Mouse (Mus musculus) left cerebral cortex, adult 11 months (tissue): ENCODE results near the gene Sparc.
A peak's percentile ranks its signal among the peaks of the same experiment; 100 is the strongest.

Experiments used
- DNase-seq: peaks from one replicate; pipeline ENCODE4 v3.0.0; 2022; ENCODE audit warnings: low spot score

The Sparc gene

GRCm38 (mm10) chr11:55422978-55423377, at the start of gene Sparc:
Gene Sparc (minus strand): TSS chr11:55423183.
- no peak for DNase-seq

DNA sequence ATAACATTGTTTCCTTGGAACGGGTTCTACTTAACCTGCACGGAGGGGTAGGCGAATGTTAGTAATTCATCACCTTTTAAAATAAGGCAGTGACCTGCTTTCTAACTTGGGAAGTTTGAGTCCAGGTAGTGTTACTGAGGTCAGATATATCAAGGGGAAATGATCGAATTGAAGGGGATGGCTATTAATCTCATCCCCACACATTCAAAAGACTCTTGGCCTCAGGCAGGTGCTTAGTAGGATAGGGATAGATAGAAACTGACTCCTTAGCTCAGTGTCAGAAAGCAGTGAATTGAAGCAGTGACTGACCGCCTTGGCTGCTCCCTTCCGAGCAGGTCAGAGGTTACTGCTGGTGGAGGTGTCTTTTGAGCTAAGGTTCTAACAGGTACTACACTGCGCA, 48.5 kb upstream of the Sparc start:
- no peak for DNase-seq

GRCm38 (mm10) chr11:55470761-55471160, 47.8 kb upstream of the Sparc start:
- DNase-seq: no peak

DNA sequence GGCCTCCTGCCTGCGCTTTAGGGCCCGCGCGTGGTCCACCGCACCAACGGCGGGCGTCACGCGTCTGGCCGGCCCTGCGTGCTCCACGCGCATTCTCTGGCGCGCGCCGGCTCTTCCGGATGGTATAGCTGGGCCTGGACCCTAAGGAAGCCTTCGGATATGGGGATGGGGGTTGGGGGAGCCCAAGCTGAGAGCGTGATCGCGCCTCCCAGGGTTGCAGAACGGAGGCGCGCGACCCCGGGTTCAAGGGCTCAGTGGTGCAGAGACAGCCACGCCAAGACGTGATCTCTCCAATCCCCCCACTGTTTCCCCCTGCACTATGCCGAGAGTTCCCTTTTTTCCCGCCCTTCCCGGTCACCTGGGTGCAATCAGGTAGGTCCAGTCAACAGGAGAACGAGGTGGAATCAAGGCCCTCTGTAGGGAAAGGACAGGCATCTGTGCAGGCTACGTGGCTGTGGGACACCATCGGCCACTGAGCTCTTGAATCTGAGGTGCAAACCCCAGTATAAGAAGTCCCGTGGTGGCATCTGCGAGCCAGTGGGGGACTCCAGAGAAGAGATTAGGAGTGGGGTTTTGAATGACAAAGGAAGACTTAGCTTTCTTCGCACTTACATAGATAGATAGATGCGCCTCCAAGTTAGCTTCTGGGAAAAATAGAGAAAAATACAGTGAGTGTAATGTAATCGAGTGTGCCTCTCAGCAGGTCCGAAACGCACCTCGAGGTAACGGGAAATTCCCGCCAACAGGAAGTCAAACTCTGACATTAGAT, 47.1 kb upstream of the Sparc start:
- DNase-seq: peak; percentile 18

GRCm38 (mm10) chr11:55469048-55469843, 46.3 kb upstream of the Sparc start, which contains the start of gene G3bp1:
Gene G3bp1 (plus strand): TSS chr11:55469685.
- peak; percentile 100 for DNase-seq

DNA sequence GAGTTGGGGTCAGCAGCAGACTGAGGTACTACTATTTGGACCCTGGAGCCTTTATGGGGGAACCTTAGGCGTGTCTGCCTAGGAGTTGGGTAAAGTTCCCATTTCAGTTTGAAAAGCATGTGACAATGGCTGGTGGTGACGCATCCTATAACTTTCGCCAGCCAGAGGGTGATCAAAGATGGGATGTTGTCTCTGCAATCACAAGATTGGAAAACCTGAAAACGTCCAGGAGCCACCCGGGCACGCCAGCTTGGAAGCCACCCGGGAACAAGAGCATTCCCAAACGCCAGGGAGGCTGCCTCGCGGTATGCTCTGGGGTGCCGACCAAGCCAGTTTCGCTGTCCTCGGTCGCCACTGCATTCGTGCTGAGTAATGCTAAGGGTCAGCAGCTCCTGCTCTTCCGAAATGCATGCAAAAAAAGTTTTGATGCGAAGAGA, 45.6 kb upstream of the Sparc start:
- DNase-seq: peak; percentile 26

- no peak for DNase-seq
Measured at GRCm38 (mm10) chr11:55468012-55468411, 45.0 kb upstream of the Sparc start.

DNA sequence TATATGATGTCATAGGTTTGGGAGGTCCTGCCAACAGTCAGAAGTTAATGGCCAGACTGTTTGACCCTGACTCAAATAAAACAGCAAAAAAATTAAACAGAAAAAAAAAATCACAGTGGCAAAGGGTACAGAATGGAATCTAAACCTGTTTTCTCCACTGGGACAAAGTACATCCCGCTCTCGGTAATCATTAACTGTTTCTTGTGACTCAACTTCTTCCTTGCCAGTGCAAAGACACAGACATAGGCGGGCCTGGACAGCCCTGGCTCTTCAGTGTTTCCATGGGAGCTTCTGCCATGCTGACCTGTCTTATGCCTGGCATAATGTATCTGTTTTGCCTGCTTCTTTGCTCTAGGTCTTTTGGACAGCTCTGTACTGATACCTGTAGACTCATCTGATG, 42.2 kb upstream of the Sparc start:
- DNase-seq: no peak

GRCm38 (mm10) chr11:55464707-55465106, 41.7 kb upstream of the Sparc start:
- no peak for DNase-seq

DNA sequence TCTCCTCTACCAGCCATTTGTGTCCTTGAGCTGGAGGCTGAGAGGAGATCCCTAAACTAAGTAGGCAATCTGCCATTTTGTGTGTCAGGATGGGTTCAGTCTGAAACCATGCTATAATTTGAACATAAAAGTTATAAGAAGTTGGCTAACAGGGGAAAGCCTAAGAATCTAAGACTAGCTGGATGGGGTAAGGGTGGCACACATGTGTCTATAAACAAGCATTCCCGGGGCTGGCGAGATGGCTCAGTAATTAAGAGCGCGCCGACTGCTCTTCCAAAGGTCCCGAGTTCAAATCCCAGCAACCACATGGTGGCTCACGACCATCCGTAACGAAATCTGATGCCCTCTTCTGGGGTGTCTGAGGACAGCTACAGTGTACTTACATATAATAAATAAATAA, 39.2 kb upstream of the Sparc start:
- no peak for DNase-seq

DNA sequence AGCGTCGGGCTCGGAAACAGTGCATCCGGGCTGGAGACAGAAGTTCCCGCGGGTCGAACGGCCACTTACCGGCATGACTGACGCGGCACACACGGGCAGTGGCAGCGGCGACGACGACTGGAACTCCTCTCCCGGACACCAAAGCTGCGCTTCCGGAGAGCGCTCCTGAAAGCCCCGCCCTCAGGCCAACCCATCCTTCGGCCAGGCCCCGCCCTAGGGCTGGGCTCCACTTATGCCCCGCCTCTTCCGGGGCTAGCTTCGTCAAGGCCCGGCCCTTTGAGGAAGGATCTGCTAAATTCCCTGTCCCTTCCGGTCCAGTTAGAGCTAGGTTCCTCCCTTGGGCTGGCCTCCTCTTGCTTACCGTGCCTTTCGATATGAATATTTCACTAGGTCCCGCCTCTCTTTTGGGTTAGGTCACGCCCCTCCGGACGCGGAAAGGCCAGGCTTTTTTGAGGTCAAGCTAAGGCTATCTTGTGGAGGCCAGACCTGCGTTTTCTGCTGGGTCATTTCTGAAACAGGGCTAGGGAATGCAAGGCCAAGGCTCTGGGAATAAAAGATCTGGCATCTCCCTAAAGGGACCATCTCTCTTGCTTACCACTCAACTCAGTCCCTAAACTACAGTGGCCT, 38.1 kb upstream of the Sparc start, which contains the start of gene Atox1:
Gene Atox1 (minus strand): TSS at position 221 of the 627 bp plus-strand sequence.
- DNase-seq: peak; percentile 94

GRCm38 (mm10) chr11:55460559-55461018, 37.6 kb upstream of the Sparc start:
- peak; percentile 22 for DNase-seq

GRCm38 (mm10) chr11:55459850-55460558, 37.0 kb upstream of the Sparc start:
- no peak for DNase-seq

GRCm38 (mm10) chr11:55458501-55458900, 35.5 kb upstream of the Sparc start:
- DNase-seq: no peak

GRCm38 (mm10) chr11:55455166-55455565, 32.2 kb upstream of the Sparc start:
- DNase-seq: no peak

GRCm38 (mm10) chr11:55453640-55454039, 30.7 kb upstream of the Sparc start:
- no peak for DNase-seq

GRCm38 (mm10) chr11:55450311-55450710, 27.3 kb upstream of the Sparc start:
- no peak for DNase-seq

DNA sequence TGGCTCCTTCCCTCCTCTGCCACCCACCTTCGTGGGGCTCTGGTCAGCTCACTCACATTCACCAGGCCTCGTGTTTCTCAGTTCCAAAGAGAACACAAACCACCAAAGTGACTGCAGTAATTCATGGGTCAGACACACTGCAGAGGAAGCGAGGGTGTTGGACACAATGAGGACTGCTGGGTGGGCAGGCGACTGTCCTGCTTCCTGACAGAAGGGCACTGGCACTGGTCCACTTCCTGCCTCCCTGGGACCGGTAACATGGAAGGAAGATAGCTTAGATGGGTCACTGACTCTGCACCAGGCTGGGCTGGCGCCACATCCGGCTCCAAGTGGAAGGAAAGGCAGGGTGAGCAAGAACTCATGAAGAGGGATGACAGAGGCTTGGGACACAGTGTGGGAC, 26.5 kb upstream of the Sparc start:
- no peak for DNase-seq

DNA sequence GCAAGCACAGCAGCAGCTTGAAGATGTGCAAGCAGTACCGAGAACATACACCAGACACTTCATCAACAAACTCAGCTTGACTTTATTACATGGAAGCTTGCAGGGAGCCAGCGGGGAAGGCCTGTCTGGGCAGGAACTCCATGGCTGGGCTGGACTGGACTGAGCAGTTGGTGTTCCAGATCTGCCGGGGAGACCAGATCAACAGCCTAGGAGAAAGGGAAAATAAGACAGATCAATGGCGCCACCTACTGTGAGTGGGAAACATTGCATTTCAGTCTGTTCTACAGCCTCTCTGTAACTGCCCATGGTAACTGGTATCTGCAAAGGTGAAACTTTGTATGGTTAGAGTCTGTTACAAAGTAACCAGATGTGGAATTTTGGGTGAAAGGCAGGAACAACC, 23.6 kb upstream of the Sparc start:
- DNase-seq: peak; percentile 70

- peak; percentile 65 for DNase-seq
Measured at GRCm38 (mm10) chr11:55444772-55445171, 21.8 kb upstream of the Sparc start.

- no peak for DNase-seq
Measured at GRCm38 (mm10) chr11:55439718-55440117, 16.7 kb upstream of the Sparc start.

DNA sequence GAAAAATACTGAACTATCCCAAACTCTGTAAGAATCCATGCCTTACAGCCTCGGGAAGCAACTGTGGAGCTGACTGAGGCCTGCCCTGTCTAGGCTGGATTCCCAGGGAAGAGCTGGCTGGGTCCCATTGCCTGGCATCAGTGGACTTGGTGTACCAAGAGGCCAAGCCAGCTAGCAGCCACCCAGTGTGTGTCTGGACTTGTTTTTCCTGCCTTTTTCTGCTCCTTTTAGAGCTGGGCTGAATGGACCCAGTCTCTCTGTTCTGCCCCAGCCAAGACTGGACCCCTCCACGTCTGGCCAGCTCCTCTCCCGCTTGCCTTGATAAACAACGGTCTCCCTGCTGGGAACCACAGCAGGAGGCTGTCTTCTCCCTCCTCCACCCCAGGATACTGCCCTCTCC, 15.0 kb upstream of the Sparc start:
- no peak for DNase-seq
